Mouse (Mus musculus) thymus, adult 2 months (tissue): ENCODE measurements around the gene Dnaja2.

Source experiments
- CTCF ChIP-seq: fragments of 200-500 bp; IDR thresholded peaks from 2 replicates; pipeline ENCODE4 v1.5.1; 2012; ENCODE audit warnings: mild to moderate bottlenecking, control low read depth, low read length, moderate library complexity, borderline replicate concordance; ENCODE audit not compliant: control insufficient read depth, poor library complexity, insufficient read depth; ENCODE audit errors: extremely low read depth
- POLR2A ChIP-seq: fragments of 200-500 bp; IDR thresholded peaks from 2 replicates; pipeline ENCODE4 v1.6.1; 2012; ENCODE audit warnings: mild to moderate bottlenecking, low read length, control low read depth, moderate library complexity; ENCODE audit not compliant: control insufficient read depth, poor library complexity, insufficient read depth; ENCODE audit errors: extremely low read depth

- TF ChIP-seq POLR2A (no peak), CTCF (no peak)
Observed at GRCm38 (mm10) chr8:85496778-85497177, 58.4 kb downstream of the Dnaja2 start.
